Mouse (Mus musculus): ENCODE results near the gene Klf3.

DNA sequence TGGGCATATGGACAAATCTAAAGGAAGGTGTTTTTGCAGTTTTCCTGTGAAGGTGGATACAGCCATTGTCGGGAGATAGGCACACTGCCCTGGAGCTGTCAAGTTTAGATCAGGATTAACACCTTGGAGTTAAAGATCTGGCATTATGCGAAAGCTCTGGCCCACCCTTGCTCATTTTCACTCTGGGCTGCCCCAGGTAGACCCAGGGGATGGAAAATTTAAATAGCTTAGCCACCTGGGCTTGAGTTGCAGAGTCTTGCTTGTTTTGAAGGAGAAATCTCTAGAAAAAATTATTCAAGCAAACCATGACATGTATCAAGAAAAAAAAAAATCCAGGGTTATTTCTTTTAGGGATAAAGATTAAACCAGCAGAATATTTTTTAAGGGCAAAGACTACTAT lies 3.4 kb downstream of the Klf3 start:
- TF ChIP-seq POLR2A (IDR thresholded peaks at IDR 0.05; ENCODE audit: extremely low read depth, insufficient read depth, low read length) (no peak), CTCF (IDR thresholded peaks at IDR 0.05; ENCODE audit: low read depth, low read length) (no peak)
